Mouse (Mus musculus): ENCODE data around the gene Adig. TPM values are rescaled to one million over a fixed set of nuclear protein-coding genes. Genes with fewer than 3 reads are reported as not detected.

Gene Adig
- total and polyA plus RNA-seq, 3 experiments, result not detected

GRCm38 (mm10) chr2:158512528-158512927 lies 10.1 kb downstream of the Adig start, which contains the start of gene Arhgap40:
Arhgap40 (plus strand) TSS chr2:158512796.
- no peak for ATAC-seq (ENCODE audit: extremely low read depth, insufficient number of reproducible peaks, low FRiP score, poor library complexity, severe bottlenecking)
- no peaks in the 10 kb centered on the region for H3K36me3 ChIP-seq (replicated peaks)
- no peak for DNase-seq (ENCODE audit: low spot score)
- TF ChIP-seq GATA2 (IDR thresholded peaks at IDR 0.05; ENCODE audit: borderline replicate concordance, low read depth, low read length), result no peak
- TF ChIP-seq GATA1 (IDR thresholded peaks at IDR 0.05; ENCODE audit: borderline replicate concordance, low read length), result no peak
- no peak for TF ChIP-seq TAL1 (conservative IDR thresholded peaks at IDR 0.05; ENCODE audit: low read depth, low read length)
- no peak for TF ChIP-seq CTCF (IDR thresholded peaks at IDR 0.05; ENCODE audit: low read depth, low read length)
- TF ChIP-seq POLR2AphosphoS5 (IDR thresholded peaks at IDR 0.05; ENCODE audit: insufficient replicate concordance, low read depth, low read length), result no peak
- no peak within 1 kb of the TSS for H3K4me3 ChIP-seq (ENCODE audit: low read depth, low read length)
- no peaks in the 10 kb centered on the region for H3K4me1 ChIP-seq (ENCODE audit: insufficient read depth, low read depth, low read length)
- no peaks in the 10 kb centered on the region for H3K9me3 ChIP-seq (replicated peaks)
- peaks cover 8% of the 10 kb centered on the region; the same call in 1 of the 2 replicates for H3K27me3 ChIP-seq (ENCODE audit: insufficient read depth, low read length)

GRCm38 (mm10) chr2:158513821-158514336 lies 11.5 kb downstream of the Adig start:
- no peak for ATAC-seq (ENCODE audit: extremely low read depth, insufficient number of reproducible peaks, low FRiP score, poor library complexity, severe bottlenecking)
- H3K27me3 ChIP-seq (ENCODE audit: insufficient read depth, low read length), result peaks cover 8% of the 10 kb centered on the region; the same call in 1 of the 2 replicates

GRCm38 (mm10) chr2:158518583-158518982 lies 16.2 kb downstream of the Adig start:
- Histone ChIP-seq H3K9me3 (replicated peaks) (no peaks in the 10 kb centered on the region), H3K27me3 (ENCODE audit: insufficient read depth, low read length) (no peaks in the 10 kb centered on the region; the same call in 1 of the 2 replicates), H3K36me3 (replicated peaks) (no peaks in the 10 kb centered on the region), H3K4me1 (ENCODE audit: insufficient read depth, low read depth, low read length) (no peaks in the 10 kb centered on the region), H3K4me3 (ENCODE audit: low read depth, low read length) (no peak overlapping the region)
- ATAC-seq (ENCODE audit: extremely low read depth, insufficient number of reproducible peaks, low FRiP score, poor library complexity, severe bottlenecking) (no peak), DNase-seq (ENCODE audit: low spot score) (no peak)
- no peak for TF ChIP-seq POLR2AphosphoS5 (IDR thresholded peaks at IDR 0.05; ENCODE audit: insufficient replicate concordance, low read depth, low read length)
- no peak for TF ChIP-seq GATA1 (IDR thresholded peaks at IDR 0.05; ENCODE audit: borderline replicate concordance, low read length)
- TF ChIP-seq GATA2 (IDR thresholded peaks at IDR 0.05; ENCODE audit: borderline replicate concordance, low read depth, low read length), result no peak
- TF ChIP-seq CTCF (IDR thresholded peaks at IDR 0.05; ENCODE audit: low read depth, low read length), result no peak
- TF ChIP-seq TAL1 (conservative IDR thresholded peaks at IDR 0.05; ENCODE audit: low read depth, low read length), result no peak

More at GRCm38 (mm10) chr2:158513821-158514336, 11.5 kb downstream of the Adig start:
- TF ChIP-seq CTCF (IDR thresholded peaks at IDR 0.05; ENCODE audit: low read depth, low read length) (no peak), GATA1 (IDR thresholded peaks at IDR 0.05; ENCODE audit: borderline replicate concordance, low read length) (no peak), TAL1 (conservative IDR thresholded peaks at IDR 0.05; ENCODE audit: low read depth, low read length) (no peak), POLR2AphosphoS5 (IDR thresholded peaks at IDR 0.05; ENCODE audit: insufficient replicate concordance, low read depth, low read length) (no peak), GATA2 (IDR thresholded peaks at IDR 0.05; ENCODE audit: borderline replicate concordance, low read depth, low read length) (no peak)
- Histone ChIP-seq H3K9me3 (replicated peaks) (no peaks in the 10 kb centered on the region), H3K4me1 (ENCODE audit: insufficient read depth, low read depth, low read length) (no peaks in the 10 kb centered on the region), H3K36me3 (replicated peaks) (no peaks in the 10 kb centered on the region), H3K4me3 (ENCODE audit: low read depth, low read length) (no peak overlapping the region)
- DNase-seq (ENCODE audit: low spot score), result no peak

- no peaks in the 10 kb centered on the region; the same call in 1 of the 2 replicates for H3K27me3 ChIP-seq (ENCODE audit: insufficient read depth, low read length)
- H3K4me3 ChIP-seq (ENCODE audit: low read depth, low read length), result no peak overlapping the region
- no peak for TF ChIP-seq GATA1 (IDR thresholded peaks at IDR 0.05; ENCODE audit: borderline replicate concordance, low read length)
- no peak for TF ChIP-seq GATA2 (IDR thresholded peaks at IDR 0.05; ENCODE audit: borderline replicate concordance, low read depth, low read length)
- no peak for TF ChIP-seq CTCF (IDR thresholded peaks at IDR 0.05; ENCODE audit: low read depth, low read length)
- no peak for TF ChIP-seq TAL1 (conservative IDR thresholded peaks at IDR 0.05; ENCODE audit: low read depth, low read length)
- no peak for TF ChIP-seq POLR2AphosphoS5 (IDR thresholded peaks at IDR 0.05; ENCODE audit: insufficient replicate concordance, low read depth, low read length)
- H3K36me3 ChIP-seq (replicated peaks), result no peaks in the 10 kb centered on the region
- no peaks in the 10 kb centered on the region for H3K4me1 ChIP-seq (ENCODE audit: insufficient read depth, low read depth, low read length)
- no peaks in the 10 kb centered on the region for H3K9me3 ChIP-seq (replicated peaks)
- no peak for DNase-seq (ENCODE audit: low spot score)
- ATAC-seq (ENCODE audit: extremely low read depth, insufficient number of reproducible peaks, low FRiP score, poor library complexity, severe bottlenecking), result no peak
These were observed 16.7 kb downstream of the Adig start for GRCm38 (mm10) chr2:158519071-158519470.

- Histone ChIP-seq H3K9me3 (replicated peaks) (no peaks in the 10 kb centered on the region), H3K36me3 (replicated peaks) (no peaks in the 10 kb centered on the region), H3K4me3 (ENCODE audit: low read depth, low read length) (no peak overlapping the region), H3K27me3 (ENCODE audit: insufficient read depth, low read length) (no peaks in the 10 kb centered on the region; the same call in 1 of the 2 replicates), H3K4me1 (ENCODE audit: insufficient read depth, low read depth, low read length) (no peaks in the 10 kb centered on the region)
- DNase-seq (ENCODE audit: low spot score) (no peak), ATAC-seq (ENCODE audit: extremely low read depth, insufficient number of reproducible peaks, low FRiP score, poor library complexity, severe bottlenecking) (no peak)
- TF ChIP-seq GATA1 (IDR thresholded peaks at IDR 0.05; ENCODE audit: borderline replicate concordance, low read length) (no peak), CTCF (IDR thresholded peaks at IDR 0.05; ENCODE audit: low read depth, low read length) (no peak), POLR2AphosphoS5 (IDR thresholded peaks at IDR 0.05; ENCODE audit: insufficient replicate concordance, low read depth, low read length) (no peak), GATA2 (IDR thresholded peaks at IDR 0.05; ENCODE audit: borderline replicate concordance, low read depth, low read length) (no peak), TAL1 (conservative IDR thresholded peaks at IDR 0.05; ENCODE audit: low read depth, low read length) (no peak)
These were observed 17.4 kb downstream of the Adig start for GRCm38 (mm10) chr2:158519800-158520199.

GRCm38 (mm10) chr2:158523060-158523459 lies 20.6 kb downstream of the Adig start:
- ATAC-seq (ENCODE audit: extremely low read depth, insufficient number of reproducible peaks, low FRiP score, poor library complexity, severe bottlenecking), result no peak
- H3K4me1 ChIP-seq (ENCODE audit: insufficient read depth, low read depth, low read length), result no peaks in the 10 kb centered on the region
- H3K9me3 ChIP-seq (replicated peaks), result no peaks in the 10 kb centered on the region
- no peak overlapping the region for H3K4me3 ChIP-seq (ENCODE audit: low read depth, low read length)
- TF ChIP-seq GATA1 (IDR thresholded peaks at IDR 0.05; ENCODE audit: borderline replicate concordance, low read length), result no peak
- DNase-seq (ENCODE audit: low spot score), result no peak
- no peaks in the 10 kb centered on the region; the same call in 1 of the 2 replicates for H3K27me3 ChIP-seq (ENCODE audit: insufficient read depth, low read length)
- no peaks in the 10 kb centered on the region for H3K36me3 ChIP-seq (replicated peaks)

Data from G1E (cell line).